Mouse (Mus musculus): ENCODE measurements around the gene Pdlim5. TPM values are rescaled to one million over a fixed set of nuclear protein-coding genes. Genes with fewer than 3 reads are reported as not detected.
"Not testable (repeated sequence)": the region's sequence is repeated elsewhere in the genome, so short reads cannot be mapped to it uniquely, and the experiment has no call there.

The Pdlim5 gene
- polyA plus RNA-seq, 1 experiment from 2014 or later = 9.4 TPM

GRCm38 (mm10) chr3:142439591-142440093 is 44.1 kb upstream of the Pdlim5 start:
- no peaks in the 10 kb centered on the region for H3K27me3 ChIP-seq (ENCODE audit: insufficient read depth, low read length)
- TF ChIP-seq EP300 (IDR thresholded peaks at IDR 0.05; ENCODE audit: low read depth) (no peak), CTCF (IDR thresholded peaks at IDR 0.05; ENCODE audit: low read depth) (no peak)
- no peak overlapping the region for H3K9ac ChIP-seq (replicated peaks)
- DNase-seq = no peak
- no peak overlapping the region for H3K27ac ChIP-seq (ENCODE audit: low read depth)
- ATAC-seq = no peak
- H3K4me3 ChIP-seq (ENCODE audit: low read depth, low read length) = no peak overlapping the region
- H3K4me1 ChIP-seq (ENCODE audit: insufficient read depth) = peaks cover 8% of the 10 kb centered on the region; the same call in 1 of the 2 replicates
- no peaks in the 10 kb centered on the region for H3K9me3 ChIP-seq (ENCODE audit: low read length)
- 23% methylated on average over 7 of the region's 7 CpGs for WGBS (ENCODE audit: insufficient replicate concordance)
- H3K4me2 ChIP-seq (ENCODE audit: low read depth, low read length) = no peak overlapping the region
- no peaks in the 10 kb centered on the region for H3K36me3 ChIP-seq (replicated peaks; ENCODE audit: insufficient read depth, low read length)

GRCm38 (mm10) chr3:142438630-142439029 is 43.1 kb upstream of the Pdlim5 start:
- not testable (repeated sequence) for H3K36me3 ChIP-seq (replicated peaks; ENCODE audit: insufficient read depth, low read length); H3K4me2 ChIP-seq (ENCODE audit: low read depth, low read length); H3K9ac ChIP-seq (replicated peaks); H3K4me3 ChIP-seq (ENCODE audit: low read depth, low read length); H3K27ac ChIP-seq (ENCODE audit: low read depth); H3K4me1 ChIP-seq (ENCODE audit: insufficient read depth); DNase-seq; H3K27me3 ChIP-seq (ENCODE audit: insufficient read depth, low read length); H3K9me3 ChIP-seq (ENCODE audit: low read length); ATAC-seq
- WGBS (ENCODE audit: insufficient replicate concordance) = 61% methylated on average over 8 of the region's 8 CpGs

GRCm38 (mm10) chr3:142436824-142437223 is 41.3 kb upstream of the Pdlim5 start:
- Histone ChIP-seq H3K9ac (replicated peaks) (no peak overlapping the region), H3K4me3 (ENCODE audit: low read depth, low read length) (no peak overlapping the region), H3K4me1 (ENCODE audit: insufficient read depth) (peaks cover 9% of the 10 kb centered on the region; the same call in 1 of the 2 replicates), H3K36me3 (replicated peaks; ENCODE audit: insufficient read depth, low read length) (no peaks in the 10 kb centered on the region), H3K27ac (ENCODE audit: low read depth) (no peak overlapping the region), H3K9me3 (ENCODE audit: low read length) (no peaks in the 10 kb centered on the region), H3K27me3 (ENCODE audit: insufficient read depth, low read length) (no peaks in the 10 kb centered on the region), H3K4me2 (ENCODE audit: low read depth, low read length) (no peak overlapping the region)
- no peak for TF ChIP-seq EP300 (IDR thresholded peaks at IDR 0.05; ENCODE audit: low read depth)
- TF ChIP-seq CTCF (IDR thresholded peaks at IDR 0.05; ENCODE audit: low read depth) = no peak
- ATAC-seq (no peak), DNase-seq (no peak)
- 44% methylated on average over 6 of the region's 6 CpGs for WGBS (ENCODE audit: insufficient replicate concordance)

GRCm38 (mm10) chr3:142436212-142436611 is 40.7 kb upstream of the Pdlim5 start:
- peaks cover 9% of the 10 kb centered on the region; the same call in 1 of the 2 replicates for H3K4me1 ChIP-seq (ENCODE audit: insufficient read depth)
- no peak overlapping the region for H3K27ac ChIP-seq (ENCODE audit: low read depth)
- H3K27me3 ChIP-seq (ENCODE audit: insufficient read depth, low read length) = no peaks in the 10 kb centered on the region
- DNase-seq = no peak
- H3K9ac ChIP-seq (replicated peaks) = no peak overlapping the region
- peak; percentile 62; the same call in 1 of the 2 replicates for ATAC-seq
- no peak overlapping the region for H3K4me3 ChIP-seq (ENCODE audit: low read depth, low read length)
- no peak for TF ChIP-seq CTCF (IDR thresholded peaks at IDR 0.05; ENCODE audit: low read depth)
- no peak for TF ChIP-seq EP300 (IDR thresholded peaks at IDR 0.05; ENCODE audit: low read depth)
- H3K36me3 ChIP-seq (replicated peaks; ENCODE audit: insufficient read depth, low read length) = no peaks in the 10 kb centered on the region
- WGBS (ENCODE audit: insufficient replicate concordance) = 56% methylated on average over 5 of the region's 5 CpGs
- no peak overlapping the region for H3K4me2 ChIP-seq (ENCODE audit: low read depth, low read length)
- no peaks in the 10 kb centered on the region for H3K9me3 ChIP-seq (ENCODE audit: low read length)

GRCm38 (mm10) chr3:142434786-142435168 is 39.3 kb upstream of the Pdlim5 start:
- DNase-seq = no peak
- no peak overlapping the region for H3K27ac ChIP-seq (ENCODE audit: low read depth)
- TF ChIP-seq EP300 (IDR thresholded peaks at IDR 0.05; ENCODE audit: low read depth) = no peak
- TF ChIP-seq CTCF (IDR thresholded peaks at IDR 0.05; ENCODE audit: low read depth) = no peak
- peaks cover 9% of the 10 kb centered on the region; the same call in 1 of the 2 replicates for H3K4me1 ChIP-seq (ENCODE audit: insufficient read depth)
- no peaks in the 10 kb centered on the region for H3K27me3 ChIP-seq (ENCODE audit: insufficient read depth, low read length)
- no peak overlapping the region for H3K9ac ChIP-seq (replicated peaks)
- no peaks in the 10 kb centered on the region for H3K9me3 ChIP-seq (ENCODE audit: low read length)
- no peak overlapping the region for H3K4me3 ChIP-seq (ENCODE audit: low read depth, low read length)
- peak; percentile 80 for ATAC-seq
- 46% methylated on average over 4 of the region's 4 CpGs for WGBS (ENCODE audit: insufficient replicate concordance)
- no peak overlapping the region for H3K4me2 ChIP-seq (ENCODE audit: low read depth, low read length)
- H3K36me3 ChIP-seq (replicated peaks; ENCODE audit: insufficient read depth, low read length) = no peaks in the 10 kb centered on the region

GRCm38 (mm10) chr3:142434127-142434785 is 38.8 kb upstream of the Pdlim5 start:
- no peak overlapping the region for H3K4me3 ChIP-seq (ENCODE audit: low read depth, low read length)

More at GRCm38 (mm10) chr3:142434127-142434785, 38.8 kb upstream of the Pdlim5 start:
- TF ChIP-seq EP300 (IDR thresholded peaks at IDR 0.05; ENCODE audit: low read depth) (no peak), CTCF (IDR thresholded peaks at IDR 0.05; ENCODE audit: low read depth) (no peak)
- WGBS (ENCODE audit: insufficient replicate concordance) = 64% methylated on average over 7 of the region's 7 CpGs
- no peak overlapping the region for H3K27ac ChIP-seq (ENCODE audit: low read depth)
- H3K4me2 ChIP-seq (ENCODE audit: low read depth, low read length) = no peak overlapping the region
- no peak overlapping the region for H3K9ac ChIP-seq (replicated peaks)
- peaks cover 9% of the 10 kb centered on the region; the same call in 1 of the 2 replicates for H3K4me1 ChIP-seq (ENCODE audit: insufficient read depth)
- no peak for ATAC-seq
- no peak for DNase-seq
- H3K27me3 ChIP-seq (ENCODE audit: insufficient read depth, low read length) = no peaks in the 10 kb centered on the region
- no peaks in the 10 kb centered on the region for H3K9me3 ChIP-seq (ENCODE audit: low read length)
- no peaks in the 10 kb centered on the region for H3K36me3 ChIP-seq (replicated peaks; ENCODE audit: insufficient read depth, low read length)

All from liver, postnatal 0 days (tissue).